Mouse (Mus musculus) spleen, adult 10 weeks (tissue): ENCODE results near the gene Mpp6. TPM values are rescaled to one million over a fixed set of nuclear protein-coding genes. Genes with fewer than 3 reads are reported as not detected.

Source experiments
- polyA plus RNA-seq: library from polyadenylated mRNA; stranded (reverse); fragments of 350-450 nt; fragmentation: Illumina TruSeq; extraction: RNeasy Lipid Tissue Mini Kit (QIAGEN cat#74804); gene quantifications from one replicate; pipeline ENCODE4 v1.2.3, GENCODE M21; 2015; ENCODE audit warnings: low replicate concordance; ENCODE audit not compliant: insufficient read depth

The Mpp6 gene
- 64.7 TPM for polyA plus RNA-seq

GRCm38 (mm10) chr6:50109757-50110378 is at the start of gene Mpp6:
Gene Mpp6, plus strand, starts transcription at chr6:50110241.

Other genes starting within 250 kb of the Mpp6 start
- gene Gsdme, start 153.6 kb downstream of the Mpp6 start, polyA plus RNA-seq = 1.3 TPM